Mouse (Mus musculus): ENCODE data around the gene Psrc1. TPM values are rescaled to one million over a fixed set of nuclear protein-coding genes. Genes with fewer than 3 reads are reported as not detected.
A peak's percentile ranks its signal among the peaks of the same experiment; 100 is the strongest.

The Psrc1 gene
- polyA plus RNA-seq, 3 experiments from 2014 or later: 1.2 to 17.5 (median 4.1) TPM

GRCm38 (mm10) chr3:108389111-108389545 lies 5.5 kb downstream of the Psrc1 start:
- peak; percentile 99 for ATAC-seq

GRCm38 (mm10) chr3:108392299-108392698 lies 8.7 kb downstream of the Psrc1 start:
- ATAC-seq: no peak

- ATAC-seq: no peak
These were observed 9.2 kb downstream of the Psrc1 start for GRCm38 (mm10) chr3:108392793-108393192.

- ATAC-seq: no peak
These were observed 14.6 kb downstream of the Psrc1 start for GRCm38 (mm10) chr3:108398281-108398680.

DNA sequence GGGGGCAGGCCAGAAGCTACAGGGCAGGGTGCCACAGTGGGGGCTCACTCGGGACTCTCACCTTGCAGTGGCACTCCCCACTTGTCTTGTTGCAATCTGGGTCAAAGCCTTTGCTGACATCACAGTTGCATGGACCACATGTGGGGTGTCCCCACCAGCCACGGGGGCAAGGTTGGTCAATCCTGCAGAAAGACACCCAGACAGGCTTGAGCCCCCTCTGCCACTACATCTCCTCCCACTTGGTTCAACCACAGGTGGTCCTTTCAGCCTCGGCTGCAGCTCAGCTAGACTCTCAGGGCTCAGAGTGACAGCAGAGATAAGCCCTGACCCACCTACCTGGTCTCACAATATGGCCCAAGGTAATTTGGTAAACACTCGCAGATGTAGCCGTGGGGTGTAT lies 16.8 kb downstream of the Psrc1 start:
- ATAC-seq: no peak

DNA sequence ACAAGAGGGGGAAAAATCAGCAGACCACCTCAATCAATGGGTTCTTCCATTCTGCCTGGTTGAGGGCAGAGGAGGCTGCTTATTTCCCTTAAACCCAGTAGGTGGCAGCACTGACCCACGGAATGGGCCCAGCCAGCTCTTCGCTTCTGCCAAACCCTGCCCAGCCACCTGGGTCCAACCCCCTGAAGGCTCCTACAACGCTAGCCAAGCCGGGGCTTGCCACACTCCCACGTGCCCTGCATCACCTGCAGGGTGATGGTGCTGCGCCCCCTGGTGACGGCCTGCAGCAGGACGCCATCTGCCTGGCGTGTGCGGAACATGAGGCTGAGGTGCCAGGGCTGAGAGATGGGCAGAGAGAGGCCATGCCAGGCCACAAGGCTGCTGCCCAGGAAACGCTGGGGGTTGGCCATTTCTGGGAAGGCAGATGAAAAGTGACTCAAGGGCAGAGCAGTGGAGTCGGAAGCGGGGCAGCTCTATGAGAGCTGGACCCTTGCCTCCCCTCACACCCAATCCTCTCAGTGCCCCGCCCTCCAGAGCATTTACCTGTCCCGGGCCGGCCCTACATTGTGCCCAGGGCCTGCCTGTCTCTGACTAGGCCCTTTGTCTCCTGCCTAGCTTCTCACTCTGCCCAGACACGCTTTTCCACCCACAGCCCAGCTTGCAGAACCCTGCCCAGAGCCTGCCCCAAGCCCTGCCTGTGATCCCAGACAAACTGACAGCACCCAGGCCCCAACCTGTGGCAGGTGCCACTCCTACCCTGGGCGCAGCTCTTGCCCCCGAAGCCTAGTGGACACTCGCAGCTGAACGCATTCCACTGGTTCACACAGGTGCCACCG lies 18.3 kb downstream of the Psrc1 start:
- peak; percentile 100 for ATAC-seq

- ATAC-seq: no peak
These were observed 18.9 kb downstream of the Psrc1 start for GRCm38 (mm10) chr3:108402528-108402920.

GRCm38 (mm10) chr3:108405536-108406305 lies 22.1 kb downstream of the Psrc1 start:
- ATAC-seq: no peak

DNA sequence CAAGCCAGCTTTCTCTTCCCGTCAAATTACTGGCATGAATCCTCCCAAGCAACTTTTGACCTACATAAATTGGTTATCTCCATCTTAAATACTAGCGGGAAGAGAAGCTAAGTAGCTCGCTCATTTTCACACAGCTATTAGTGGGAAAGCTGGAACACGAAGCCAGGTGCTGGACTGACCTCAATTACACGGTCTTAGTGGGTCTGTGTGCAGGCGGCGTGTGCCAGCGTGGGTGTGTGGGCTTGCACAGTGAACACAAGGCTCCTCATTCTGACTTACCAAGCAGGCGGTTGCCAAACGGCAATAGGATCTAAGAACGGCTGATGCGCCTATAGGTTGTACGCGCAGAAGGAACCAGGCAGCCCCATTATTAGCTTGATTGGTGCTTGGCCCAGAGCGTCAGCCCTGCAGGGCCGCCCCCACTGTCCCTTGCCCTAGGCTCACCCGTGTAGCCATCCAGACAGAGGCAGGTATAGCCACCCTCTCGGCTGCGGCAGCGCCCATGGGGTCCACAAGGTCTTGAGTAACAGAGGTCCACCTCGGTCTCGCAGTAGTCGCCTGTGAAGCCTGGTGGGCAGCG lies 22.8 kb downstream of the Psrc1 start:
- no peak for ATAC-seq

DNA sequence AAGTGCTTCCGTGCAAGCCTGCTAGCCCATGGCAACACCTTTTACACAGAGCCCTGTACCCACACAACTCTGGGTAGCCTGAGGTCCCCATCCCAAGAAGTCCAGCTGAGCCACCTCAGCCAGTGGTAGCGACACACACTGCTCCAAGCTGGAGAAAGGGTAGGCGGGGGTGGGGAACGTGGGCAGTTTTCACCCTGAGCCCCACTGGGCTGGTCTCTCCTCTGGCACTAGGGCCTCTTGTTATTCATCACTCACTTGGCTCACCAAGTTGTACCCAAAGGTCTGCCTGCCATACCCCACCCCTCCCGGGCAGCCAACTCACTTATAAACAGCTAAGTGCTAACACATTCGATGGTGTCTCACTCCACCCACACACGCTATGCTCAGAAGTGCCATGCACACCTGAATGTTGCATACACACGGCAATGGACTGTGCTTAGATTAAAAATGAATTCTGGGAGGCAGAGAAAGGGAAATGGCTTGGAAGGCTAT lies 24.9 kb downstream of the Psrc1 start:
- no peak for ATAC-seq

- ATAC-seq: no peak
These were observed 26.2 kb downstream of the Psrc1 start for GRCm38 (mm10) chr3:108409656-108410358.

DNA sequence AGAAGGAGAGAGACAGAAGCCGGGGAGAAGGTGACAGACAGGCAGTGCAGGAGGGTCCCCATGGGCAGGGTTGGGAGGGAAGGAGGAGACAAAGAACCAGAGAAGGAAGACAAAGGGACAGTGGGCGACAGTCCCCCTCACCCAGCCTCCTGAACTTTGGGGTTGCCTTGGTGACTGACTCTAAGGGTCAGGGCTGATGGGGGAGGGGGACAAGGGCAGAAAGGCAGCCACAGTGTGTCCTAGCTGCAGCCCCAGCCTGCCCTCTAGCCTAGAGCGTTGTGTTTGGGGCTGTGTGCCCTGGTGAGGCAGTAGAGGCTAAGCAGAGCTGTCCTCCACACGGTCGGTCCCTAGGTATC lies 26.7 kb downstream of the Psrc1 start:
- ATAC-seq: no peak

DNA sequence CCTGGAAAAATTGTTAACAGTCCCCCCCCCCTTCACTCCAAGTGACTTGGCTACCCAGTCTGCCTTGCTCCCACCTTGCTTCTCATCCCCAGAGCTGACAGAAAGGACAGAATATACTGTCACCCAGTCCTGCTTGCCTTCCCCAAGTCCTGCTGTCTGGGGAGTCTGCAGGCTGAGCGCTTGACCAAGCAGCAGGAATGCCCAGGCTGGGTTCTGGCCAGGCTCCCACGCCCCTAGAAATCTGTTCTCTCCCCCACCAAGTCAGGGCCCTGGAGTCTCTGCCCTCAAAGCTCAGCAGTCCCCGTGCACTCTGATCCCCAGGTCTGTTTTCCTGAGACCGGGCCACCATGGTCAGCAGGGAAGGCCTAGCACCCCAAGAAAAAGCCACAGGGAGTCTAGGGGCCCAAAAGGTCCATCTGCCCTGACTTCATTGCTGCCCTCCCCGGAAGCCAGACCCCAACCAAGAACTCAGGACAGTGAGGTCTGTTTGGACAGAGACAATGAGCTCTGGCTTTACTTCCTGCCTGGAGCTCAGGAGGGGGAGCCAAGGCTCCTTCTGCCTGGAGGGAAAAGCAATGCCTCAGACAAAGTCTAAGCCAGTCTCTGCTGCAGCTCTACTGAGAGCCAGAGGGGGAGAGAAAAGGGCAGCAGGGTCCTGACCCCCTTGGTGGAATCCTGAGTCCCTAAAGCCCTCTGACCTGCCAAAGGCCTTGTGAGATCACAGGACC lies 27.6 kb downstream of the Psrc1 start:
- no peak for ATAC-seq

- ATAC-seq: no peak
These were observed 28.1 kb downstream of the Psrc1 start for GRCm38 (mm10) chr3:108411754-108412121.

DNA sequence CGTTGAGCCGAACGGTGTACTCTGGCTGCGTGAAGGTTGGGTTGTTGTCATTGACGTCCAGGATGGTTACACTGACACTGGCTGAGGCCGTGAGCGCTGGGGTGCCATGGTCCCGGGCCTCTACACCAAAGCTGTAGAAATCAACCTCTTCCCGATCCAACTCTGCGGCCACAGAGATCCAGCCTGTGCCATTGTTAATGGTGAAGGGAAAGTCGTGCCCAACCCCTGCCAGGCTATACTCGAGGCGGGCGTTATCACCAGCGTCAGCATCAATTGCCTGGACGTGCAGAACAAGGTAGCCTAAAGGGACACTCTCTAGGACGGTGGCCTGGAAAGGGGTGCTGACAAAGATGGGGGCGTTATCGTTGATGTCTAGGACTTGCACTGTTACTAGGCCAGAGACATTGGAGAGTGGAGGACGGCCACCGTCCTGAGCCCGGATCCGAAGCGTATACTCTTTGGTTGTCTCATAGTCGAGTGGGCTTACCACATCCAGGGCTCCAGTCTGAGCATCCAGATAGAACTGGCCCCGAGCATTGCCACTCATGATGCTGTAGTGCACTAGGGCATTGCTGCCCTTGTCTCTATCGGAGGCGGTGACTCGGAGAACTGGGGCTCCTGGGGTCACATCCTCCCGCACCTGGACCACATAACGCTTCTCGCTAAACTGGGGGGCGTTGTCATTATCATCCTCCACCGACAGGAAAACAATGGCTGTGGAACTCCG lies 30.2 kb downstream of the Psrc1 start:
- ATAC-seq: no peak

DNA sequence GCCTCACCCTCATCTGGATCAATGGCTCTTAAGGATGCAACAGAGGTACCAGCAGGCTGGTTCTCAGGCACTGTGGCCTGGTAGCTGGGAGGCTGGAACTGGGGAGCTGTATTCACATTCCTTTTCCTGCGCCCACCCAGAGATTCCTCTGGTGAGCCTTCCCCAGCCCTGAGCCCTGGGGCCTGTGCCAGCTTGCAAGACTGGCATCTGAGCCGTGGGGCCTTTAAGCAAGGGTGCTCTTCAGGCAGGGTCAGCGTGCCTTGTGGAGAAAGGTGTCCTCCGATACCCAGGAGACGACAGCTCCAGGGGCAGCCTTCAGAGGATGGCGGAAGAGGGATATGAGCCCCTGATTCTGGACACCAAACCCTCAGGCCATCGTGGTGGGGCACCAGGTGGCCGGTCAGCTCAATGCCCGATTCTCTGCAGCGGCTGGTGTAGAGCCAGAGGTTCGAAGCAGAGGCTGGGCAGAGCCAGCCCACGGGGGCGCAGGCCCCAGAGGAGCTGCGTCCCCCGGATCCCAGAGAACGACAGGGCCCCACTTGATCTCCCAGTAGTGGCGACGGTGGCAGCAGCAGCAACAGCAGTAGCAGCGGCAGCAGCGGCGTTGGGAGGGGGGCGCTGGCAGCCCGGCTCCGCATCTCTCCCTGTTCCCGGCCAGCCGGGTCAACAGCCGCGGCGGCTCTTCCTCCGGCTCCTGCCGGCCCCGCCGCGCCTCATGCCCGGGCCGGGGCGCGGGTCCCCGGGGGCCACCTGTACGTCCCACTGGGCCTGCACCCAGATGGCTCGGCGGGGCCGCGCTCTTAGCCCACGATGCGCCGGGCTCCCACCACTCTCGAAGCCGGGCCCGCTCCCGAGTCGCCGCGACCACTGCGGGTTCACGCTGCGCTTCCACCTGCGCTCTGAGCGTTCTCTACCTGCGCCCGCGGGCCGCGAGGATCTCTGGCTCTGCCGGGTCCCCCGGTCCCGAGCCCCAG lies 31.5 kb downstream of the Psrc1 start, which contains the start of gene Celsr2:
Gene Celsr2 (minus strand): TSS at position 696 of the 974 bp plus-strand sequence.
- peak; percentile 33 for ATAC-seq

GRCm38 (mm10) chr3:108415831-108416223 lies 32.2 kb downstream of the Psrc1 start:
- peak; percentile 92 for ATAC-seq

DNA sequence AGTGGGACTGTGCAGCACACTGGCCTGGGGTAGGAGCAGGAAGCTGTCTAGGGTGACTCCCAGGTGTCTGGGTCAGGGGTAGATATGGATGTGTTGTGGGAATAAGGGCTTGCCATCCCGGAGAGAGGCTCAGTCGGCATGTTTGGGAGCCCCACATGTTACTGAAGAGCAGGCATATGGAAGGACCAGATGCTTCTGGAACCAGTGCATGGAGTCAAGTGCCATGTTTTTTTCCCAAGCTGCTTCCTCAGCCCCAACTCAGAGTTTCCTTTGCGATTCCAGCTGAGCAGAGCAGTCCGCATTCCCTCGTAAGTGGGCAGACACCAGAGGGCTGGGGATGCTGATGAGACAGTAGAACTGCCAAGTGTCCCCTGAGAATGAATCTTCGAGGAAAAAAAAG lies 39.4 kb downstream of the Psrc1 start:
- ATAC-seq: no peak

DNA sequence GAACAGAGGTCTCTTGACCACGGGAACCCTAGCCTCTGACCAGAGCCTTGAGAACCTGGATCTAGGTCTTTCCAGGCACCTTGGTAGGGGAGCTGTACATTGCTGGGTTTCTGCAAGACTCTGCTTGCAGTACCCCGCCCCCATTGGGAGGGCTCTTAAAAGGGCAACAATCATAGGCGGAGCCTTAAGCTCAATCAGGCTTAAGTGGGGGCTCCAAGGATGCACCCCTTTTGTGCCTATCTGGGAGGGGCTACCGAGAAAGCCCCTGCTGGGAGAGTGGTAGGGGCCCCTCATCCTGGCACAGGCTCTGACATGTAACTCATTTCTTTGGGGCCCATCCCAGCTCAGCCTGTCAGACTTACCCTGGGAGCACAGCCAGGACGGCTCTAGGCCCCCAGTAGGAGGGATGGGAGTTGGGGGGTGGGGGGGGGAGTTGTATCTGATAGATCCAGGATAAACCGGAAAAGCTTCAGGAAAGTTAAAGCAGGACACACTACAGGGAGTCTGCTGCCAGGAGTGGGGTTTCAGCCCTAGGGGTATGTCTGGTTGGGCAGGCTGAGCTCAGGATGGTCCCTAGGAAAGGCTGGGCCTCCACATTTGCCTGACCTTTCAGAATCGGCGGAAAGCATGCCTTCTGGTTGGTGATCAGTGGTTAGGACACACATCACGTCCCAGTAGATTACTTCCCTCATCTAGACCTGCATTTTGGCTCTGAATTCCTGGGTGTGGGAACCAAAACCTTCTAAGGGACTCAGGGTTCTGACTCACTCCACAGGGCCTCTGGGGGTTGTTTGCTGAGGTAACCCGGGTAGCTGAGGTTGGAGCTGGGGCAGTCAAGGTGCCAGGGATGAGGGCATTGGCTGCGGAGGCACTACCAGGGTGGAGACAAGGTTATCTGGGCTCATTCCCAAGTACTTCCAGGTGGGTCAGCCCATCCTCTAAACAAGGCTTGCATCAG lies 40.5 kb downstream of the Psrc1 start:
- ATAC-seq: peak; percentile 71
